Mouse (Mus musculus): Measurements from ENCODE around the gene Zfp668. TPM values are rescaled to one million over a fixed set of nuclear protein-coding genes. Genes with fewer than 3 reads are reported as not detected.
"Not testable (repeated sequence)": the region's sequence is repeated elsewhere in the genome, so short reads cannot be mapped to it uniquely, and the experiment has no call there.

The Zfp668 gene
- polyA plus RNA-seq, 1 experiment from 2014 or later: 19.4 TPM

DNA sequence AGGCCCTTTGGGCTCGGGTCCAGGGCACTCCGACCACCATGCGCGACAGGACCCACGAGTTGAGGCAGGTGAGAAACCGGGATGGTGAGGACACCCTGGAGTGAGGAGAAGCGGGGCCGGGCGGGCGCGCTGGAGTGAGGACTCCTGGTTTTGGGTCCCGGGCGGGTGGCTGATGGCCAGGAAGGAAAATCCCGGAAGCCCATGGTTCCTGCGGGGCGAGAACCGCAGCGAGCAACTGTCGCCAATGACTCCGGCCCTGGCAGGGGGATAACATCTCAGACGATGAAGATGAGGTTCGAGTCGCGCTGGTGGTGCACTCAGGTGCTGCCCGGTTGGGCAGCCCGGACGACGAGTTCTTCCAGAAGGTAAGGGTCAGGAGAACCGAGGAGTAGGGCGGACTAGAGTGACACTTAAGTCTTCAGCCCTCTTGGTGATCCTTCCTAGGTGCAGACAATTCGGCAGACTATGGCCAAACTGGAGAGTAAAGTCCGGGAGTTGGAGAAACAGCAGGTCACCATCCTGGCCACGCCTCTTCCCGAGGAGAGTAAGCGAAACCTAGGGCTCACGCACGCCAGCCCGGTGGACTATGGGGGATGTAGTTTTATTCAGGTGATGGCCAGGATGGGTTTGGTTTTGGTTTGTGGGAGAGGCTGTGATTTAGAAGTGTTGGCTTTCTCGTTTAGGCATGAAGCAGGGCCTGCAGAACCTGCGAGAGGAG, 34.5 kb downstream of the Zfp668 start:
- no peak for TF ChIP-seq CTCF (IDR thresholded peaks at IDR 0.05; ENCODE audit: low read depth)
- H3K4me2 ChIP-seq: peak overlapping the region; percentile 90
- H3K27ac ChIP-seq (ENCODE audit: low read depth): peak overlapping the region; percentile 91
- DNase-seq (peak; percentile 87), ATAC-seq (ENCODE audit: insufficient read depth) (peak; percentile 52)
- H3K4me1 ChIP-seq (ENCODE audit: insufficient read depth): 0 out of 2 replicates have a peak, but pooled peaks cover 6% of the 10 kb centered on the region
- WGBS: under 1% methylated on average over 40 of the region's 40 CpGs
- no peaks in the 10 kb centered on the region for H3K9me3 ChIP-seq (ENCODE audit: low read depth, low read length)
- H3K9ac ChIP-seq: peak overlapping the region; percentile 62
- H3K27me3 ChIP-seq (ENCODE audit: insufficient read depth, low read length): no peaks in the 10 kb centered on the region
- peak overlapping the region; percentile 76 for H3K4me3 ChIP-seq (ENCODE audit: low read depth, low read length)
- peaks cover 31% of the 10 kb centered on the region for H3K36me3 ChIP-seq (ENCODE audit: insufficient read depth)

DNA sequence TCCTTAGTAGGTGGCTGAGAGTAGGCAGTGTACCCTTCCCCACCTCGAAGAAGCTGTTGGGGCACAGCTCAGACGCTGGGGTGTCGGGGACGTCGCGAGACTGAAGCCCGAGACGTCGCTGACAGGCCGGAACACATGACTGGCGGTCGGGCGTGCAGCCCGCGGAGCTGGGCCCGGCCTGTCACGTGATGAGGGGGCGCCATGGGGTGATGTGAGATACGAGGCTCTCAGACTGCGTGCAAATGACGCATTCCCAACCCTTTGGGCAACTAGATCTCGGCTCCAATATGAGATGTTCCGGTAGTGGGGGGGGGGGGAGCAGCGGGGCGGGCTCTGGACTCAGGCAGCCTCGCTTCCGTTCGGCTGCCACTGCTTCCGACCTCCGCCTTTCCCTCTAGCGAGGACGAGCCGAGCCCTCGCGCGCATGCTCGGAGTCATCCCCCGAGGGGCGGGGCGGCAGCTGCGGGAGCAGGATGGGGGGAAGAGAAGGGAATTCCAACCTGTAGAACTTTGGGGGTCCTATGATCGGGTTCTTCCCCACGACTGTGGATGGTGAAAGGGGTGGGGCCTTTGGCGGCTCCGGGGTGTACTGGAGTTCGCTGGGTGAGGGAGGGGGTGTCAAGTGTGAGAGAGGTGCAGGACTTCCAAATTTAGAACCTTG, 35.2 kb downstream of the Zfp668 start:
- Histone ChIP-seq H3K4me1 (ENCODE audit: insufficient read depth) (0 out of 2 replicates have a peak, but pooled peaks cover 6% of the 10 kb centered on the region), H3K4me3 (ENCODE audit: low read depth, low read length) (peak overlapping the region; percentile 76), H3K9ac (peak overlapping the region; percentile 62), H3K4me2 (peak overlapping the region; percentile 90), H3K27me3 (ENCODE audit: insufficient read depth, low read length) (no peaks in the 10 kb centered on the region), H3K9me3 (ENCODE audit: low read depth, low read length) (no peaks in the 10 kb centered on the region), H3K36me3 (ENCODE audit: insufficient read depth) (peaks cover 28% of the 10 kb centered on the region), H3K27ac (ENCODE audit: low read depth) (peak overlapping the region; percentile 91)
- peak; percentile 95 for ATAC-seq (ENCODE audit: insufficient read depth)
- peak; percentile 96 for DNase-seq
- WGBS: under 1% methylated on average over 43 of the region's 46 CpGs
- no peak for TF ChIP-seq CTCF (IDR thresholded peaks at IDR 0.05; ENCODE audit: low read depth)

DNA sequence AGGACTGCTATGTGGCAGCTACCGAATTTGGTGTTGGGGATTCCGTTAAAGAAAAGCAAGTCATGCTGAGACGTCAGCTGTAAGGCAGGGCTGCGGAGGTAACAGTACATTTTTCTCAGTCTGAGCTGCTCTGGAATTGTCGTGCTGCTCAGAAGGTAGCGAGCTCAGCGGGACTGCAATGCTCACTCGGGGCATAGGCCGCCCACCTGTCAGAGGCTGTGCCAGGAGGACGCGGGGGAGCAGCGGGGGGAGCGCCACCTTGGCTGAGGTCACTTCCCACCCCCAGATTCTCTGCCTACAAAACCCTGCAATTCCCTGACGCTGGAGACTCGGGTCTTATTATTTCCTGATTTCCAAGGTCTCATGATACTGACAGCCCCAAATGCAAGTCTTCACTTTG, 35.7 kb downstream of the Zfp668 start:
- Histone ChIP-seq H3K4me1 (ENCODE audit: insufficient read depth) (0 out of 2 replicates have a peak, but pooled peaks cover 6% of the 10 kb centered on the region), H3K27ac (ENCODE audit: low read depth) (peak overlapping the region; percentile 91), H3K36me3 (ENCODE audit: insufficient read depth) (peaks cover 22% of the 10 kb centered on the region), H3K9ac (peak overlapping the region; percentile 59), H3K9me3 (ENCODE audit: low read depth, low read length) (no peaks in the 10 kb centered on the region), H3K4me3 (ENCODE audit: low read depth, low read length) (peak overlapping the region; percentile 76), H3K27me3 (ENCODE audit: insufficient read depth, low read length) (no peaks in the 10 kb centered on the region), H3K4me2 (peak overlapping the region; percentile 90)
- under 1% methylated on average over 15 of the region's 15 CpGs for WGBS
- TF ChIP-seq CTCF (IDR thresholded peaks at IDR 0.05; ENCODE audit: low read depth): no peak
- DNase-seq (peak; percentile 52), ATAC-seq (ENCODE audit: insufficient read depth) (peak; percentile 32)

DNA sequence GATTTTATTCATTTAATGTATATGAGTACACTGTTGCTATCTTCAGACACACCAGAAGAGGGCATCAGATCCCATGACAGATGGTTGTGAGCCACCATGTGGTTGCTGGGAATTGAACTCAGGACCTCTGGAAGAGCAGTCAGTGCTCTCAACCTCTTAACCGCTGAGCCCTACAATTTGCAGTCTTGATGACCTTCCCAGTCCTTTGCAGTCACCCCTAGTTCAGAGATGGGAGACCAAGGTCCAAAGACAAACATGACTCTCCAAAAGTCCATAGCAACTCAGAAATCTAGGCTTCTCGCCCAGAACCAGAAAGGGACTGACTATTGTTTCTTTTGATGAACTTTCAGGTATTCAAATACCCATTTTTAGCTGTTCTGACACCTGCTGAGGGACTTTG, 36.6 kb downstream of the Zfp668 start:
- H3K4me2 ChIP-seq; DNase-seq; H3K9me3 ChIP-seq (ENCODE audit: low read depth, low read length); H3K4me1 ChIP-seq (ENCODE audit: insufficient read depth); ATAC-seq (ENCODE audit: insufficient read depth); H3K27me3 ChIP-seq (ENCODE audit: insufficient read depth, low read length); H3K9ac ChIP-seq; H3K4me3 ChIP-seq (ENCODE audit: low read depth, low read length); H3K27ac ChIP-seq (ENCODE audit: low read depth): not testable (repeated sequence)
- peaks cover 16% of the 10 kb centered on the region for H3K36me3 ChIP-seq (ENCODE audit: insufficient read depth)
- 64% methylated on average over 2 of the region's 2 CpGs for WGBS

DNA sequence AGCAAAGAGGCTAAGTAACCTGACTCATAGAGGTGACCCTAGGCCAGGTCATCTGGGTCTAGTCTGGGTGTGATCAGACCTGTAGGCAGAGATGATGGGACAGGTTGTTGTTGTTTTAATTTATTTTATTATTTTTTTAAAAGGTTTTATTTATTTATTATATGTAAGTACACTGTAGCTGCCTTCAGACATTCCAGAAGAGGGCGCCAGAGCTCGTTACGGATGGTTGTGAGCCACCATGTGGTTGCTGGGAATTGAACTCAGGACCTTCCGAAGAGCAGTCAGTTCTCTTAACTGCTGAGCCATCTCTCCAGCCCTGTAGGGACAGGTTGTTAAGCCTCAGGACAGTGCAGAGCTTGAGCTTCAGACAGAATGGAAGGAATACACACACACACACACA, 38.8 kb downstream of the Zfp668 start:
- ATAC-seq (ENCODE audit: insufficient read depth); H3K9me3 ChIP-seq (ENCODE audit: low read depth, low read length); H3K4me3 ChIP-seq (ENCODE audit: low read depth, low read length); DNase-seq; H3K4me2 ChIP-seq; H3K27ac ChIP-seq (ENCODE audit: low read depth); H3K27me3 ChIP-seq (ENCODE audit: insufficient read depth, low read length); H3K36me3 ChIP-seq (ENCODE audit: insufficient read depth); H3K9ac ChIP-seq; H3K4me1 ChIP-seq (ENCODE audit: insufficient read depth): not testable (repeated sequence)
- 71% methylated on average over 4 of the region's 4 CpGs for WGBS

DNA sequence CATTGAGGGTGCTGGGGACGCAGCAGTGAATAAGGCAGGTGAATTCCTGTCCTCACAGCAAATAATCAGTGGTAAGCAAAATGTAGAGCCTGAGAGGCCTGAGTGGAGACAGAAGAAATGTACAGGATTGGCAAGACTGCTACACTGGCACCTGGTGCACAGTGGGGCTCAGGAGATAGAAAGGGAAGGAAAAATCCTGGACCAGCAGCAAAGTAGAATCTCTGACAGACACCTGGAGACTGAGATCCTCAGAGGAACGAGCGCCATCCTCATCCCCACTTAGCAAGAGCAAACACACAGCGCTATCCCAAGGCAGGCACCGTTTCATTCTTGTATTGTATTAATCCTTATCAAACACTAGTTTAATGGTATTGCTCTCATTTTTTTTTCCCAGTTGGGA, 39.2 kb downstream of the Zfp668 start:
- WGBS: 83% methylated on average over 5 of the region's 5 CpGs
- no peaks in the 10 kb centered on the region for H3K27me3 ChIP-seq (ENCODE audit: insufficient read depth, low read length)
- H3K4me2 ChIP-seq: no peak overlapping the region
- H3K9me3 ChIP-seq (ENCODE audit: low read depth, low read length): no peaks in the 10 kb centered on the region
- DNase-seq (no peak), ATAC-seq (ENCODE audit: insufficient read depth) (no peak)
- no peaks in the 10 kb centered on the region for H3K36me3 ChIP-seq (ENCODE audit: insufficient read depth)
- no peak overlapping the region for H3K27ac ChIP-seq (ENCODE audit: low read depth)
- no peak overlapping the region for H3K4me3 ChIP-seq (ENCODE audit: low read depth, low read length)
- H3K4me1 ChIP-seq (ENCODE audit: insufficient read depth): 0 out of 2 replicates have a peak, but pooled peaks cover 6% of the 10 kb centered on the region
- TF ChIP-seq CTCF (IDR thresholded peaks at IDR 0.05; ENCODE audit: low read depth): no peak
- H3K9ac ChIP-seq: no peak overlapping the region

DNA sequence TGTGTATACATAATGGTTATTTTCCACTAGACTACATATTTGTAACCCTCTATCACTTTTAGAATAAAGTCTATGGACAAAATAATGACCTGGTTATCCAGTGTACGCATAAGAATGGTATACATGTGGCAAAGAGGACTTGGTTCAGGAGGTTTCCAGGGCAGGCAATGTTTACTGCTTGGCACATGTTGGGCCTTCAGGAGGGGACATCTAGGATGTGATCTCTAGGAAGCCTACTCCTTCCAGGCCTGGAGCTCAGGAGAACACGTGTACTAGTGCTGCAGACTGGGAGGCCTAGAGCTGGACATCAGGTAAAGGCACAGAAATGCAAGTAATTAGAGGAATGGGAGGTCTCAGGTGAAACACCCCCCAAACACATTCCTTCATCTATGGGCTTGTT, 41.1 kb downstream of the Zfp668 start:
- H3K27ac ChIP-seq (ENCODE audit: low read depth): no peak overlapping the region
- no peak overlapping the region for H3K4me3 ChIP-seq (ENCODE audit: low read depth, low read length)
- no peaks in the 10 kb centered on the region for H3K36me3 ChIP-seq (ENCODE audit: insufficient read depth)
- no peak overlapping the region for H3K9ac ChIP-seq
- no peaks in the 10 kb centered on the region for H3K4me1 ChIP-seq (ENCODE audit: insufficient read depth)
- no peaks in the 10 kb centered on the region for H3K9me3 ChIP-seq (ENCODE audit: low read depth, low read length)
- H3K4me2 ChIP-seq: no peak overlapping the region
- no peaks in the 10 kb centered on the region for H3K27me3 ChIP-seq (ENCODE audit: insufficient read depth, low read length)
- DNase-seq (no peak), ATAC-seq (ENCODE audit: insufficient read depth) (no peak)
- TF ChIP-seq CTCF (IDR thresholded peaks at IDR 0.05; ENCODE audit: low read depth): no peak
- WGBS: 68% methylated on average over 2 of the region's 2 CpGs
